Mouse (Mus musculus): ENCODE measurements at regions not wholly inside any gene's neighbourhood (a gene's known extent, or its start where the extent isn't known, plus 50 kb on each side); places are given as distances from the start of the nearest gene placed in this dataset.
"Not testable (repeated sequence)": the region's sequence is repeated elsewhere in the genome, so short reads cannot be mapped to it uniquely, and the experiment has no call there.

DNA sequence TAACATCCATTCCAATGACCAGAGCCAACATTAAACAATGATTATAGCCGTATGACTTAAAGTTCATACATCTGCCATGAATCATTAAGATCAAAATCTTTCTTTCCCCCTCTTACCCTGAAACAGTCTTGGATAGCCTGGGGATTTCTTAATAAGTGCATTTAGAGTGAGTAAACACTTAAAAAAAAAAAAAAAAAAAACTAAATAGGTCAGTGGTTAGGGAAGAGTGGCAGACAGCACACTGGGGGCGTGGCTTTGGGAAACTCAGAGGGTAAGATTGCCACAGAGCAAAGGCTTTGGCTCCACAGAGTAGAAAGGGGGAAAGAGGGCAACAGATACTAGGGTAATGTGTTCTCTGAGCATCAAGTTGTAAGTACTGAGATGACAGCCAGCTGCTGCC is 382.3 kb downstream of the 1190002N15Rik start:
- no peaks in the 10 kb centered on the region for H3K4me1 ChIP-seq (replicated peaks)
- no peak overlapping the region for H3K27ac ChIP-seq (replicated peaks)
- H3K9me3 ChIP-seq, result no peaks in the 10 kb centered on the region
- no peak overlapping the region for H3K9ac ChIP-seq
- no peak overlapping the region for H3K4me3 ChIP-seq
- H3K36me3 ChIP-seq, result no peaks in the 10 kb centered on the region
- 71% methylated on average over 2 of the region's 2 CpGs for WGBS
- H3K4me2 ChIP-seq, result no peak overlapping the region
- no peak for ATAC-seq (ENCODE audit: low FRiP score, low read depth)
- no peaks in the 10 kb centered on the region for H3K27me3 ChIP-seq

DNA sequence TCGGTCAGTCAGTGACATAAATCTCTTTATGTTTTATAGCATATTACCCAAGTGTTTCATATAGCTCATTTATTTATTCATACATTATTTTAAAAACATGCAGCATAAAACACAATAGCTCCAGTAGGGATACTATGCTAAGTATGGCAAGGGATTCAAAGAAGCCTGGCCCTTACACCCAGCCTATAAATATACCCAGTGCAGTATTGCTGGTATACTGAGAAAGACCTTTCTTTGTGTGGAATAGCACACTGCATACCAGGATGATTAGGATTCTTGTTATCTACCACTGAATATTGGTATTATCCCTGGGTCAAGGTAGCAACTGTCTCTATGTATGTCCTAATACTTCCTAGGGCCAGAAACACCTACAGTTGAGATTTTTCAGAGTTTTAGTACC is 389.4 kb downstream of the 1190002N15Rik start:
- Histone ChIP-seq H3K4me2 (no peak overlapping the region), H3K27me3 (no peaks in the 10 kb centered on the region), H3K9ac (no peak overlapping the region), H3K4me1 (replicated peaks) (no peaks in the 10 kb centered on the region), H3K27ac (replicated peaks) (no peak overlapping the region), H3K36me3 (no peaks in the 10 kb centered on the region), H3K4me3 (no peak overlapping the region), H3K9me3 (no peaks in the 10 kb centered on the region)
- WGBS, result 68% methylated on average over 1 of the region's 1 CpGs
- no peak for ATAC-seq (ENCODE audit: low FRiP score, low read depth)

DNA sequence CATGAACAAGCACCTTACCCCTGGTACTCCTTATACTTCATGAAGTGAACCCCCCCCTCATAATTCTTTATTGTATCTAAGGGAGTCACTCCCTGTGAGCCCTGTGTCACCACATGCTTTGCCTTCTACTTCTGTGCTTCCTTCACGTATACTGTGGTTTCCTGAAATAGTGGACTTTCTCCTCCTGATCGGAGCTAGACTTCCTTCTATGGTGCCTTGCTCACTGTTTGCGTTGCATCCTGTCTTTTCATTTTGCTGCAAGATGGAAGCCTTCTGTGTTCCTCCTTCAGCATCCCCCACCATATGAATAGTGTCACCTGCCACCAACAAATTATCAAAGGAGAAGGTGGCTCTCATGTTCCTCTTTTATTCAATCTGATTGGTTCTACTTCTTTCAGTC is 391.1 kb downstream of the 1190002N15Rik start:
- no peak overlapping the region for H3K9ac ChIP-seq
- H3K9me3 ChIP-seq, result no peaks in the 10 kb centered on the region
- H3K4me2 ChIP-seq, result no peak overlapping the region
- H3K4me3 ChIP-seq, result no peak overlapping the region
- H3K4me1 ChIP-seq (replicated peaks), result no peaks in the 10 kb centered on the region
- no peaks in the 10 kb centered on the region for H3K27me3 ChIP-seq
- WGBS, result 93% methylated on average over 3 of the region's 3 CpGs
- ATAC-seq (ENCODE audit: low FRiP score, low read depth), result no peak
- no peaks in the 10 kb centered on the region for H3K36me3 ChIP-seq
- H3K27ac ChIP-seq (replicated peaks), result no peak overlapping the region

DNA sequence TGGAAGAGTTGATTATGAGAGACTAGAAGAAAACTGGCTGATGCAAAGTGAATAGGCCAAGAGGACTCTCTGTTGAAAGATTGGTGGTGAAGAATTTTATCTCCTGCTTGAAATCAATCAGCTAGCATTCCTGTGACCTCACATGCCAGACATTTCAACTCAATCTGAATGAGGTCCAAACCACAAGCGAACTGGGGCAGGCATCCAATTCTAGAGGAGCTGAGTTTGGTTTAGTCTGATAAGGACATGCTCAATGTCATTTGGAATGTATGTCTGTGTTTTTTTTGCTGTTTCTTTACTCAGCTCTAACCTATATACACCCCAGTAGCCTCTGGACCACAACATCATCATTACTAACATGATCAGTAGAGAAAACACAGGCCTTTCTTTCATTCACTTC is 401.4 kb downstream of the 1190002N15Rik start:
- H3K27me3 ChIP-seq, result no peaks in the 10 kb centered on the region
- WGBS, result 79% methylated on average over 1 of the region's 1 CpGs
- H3K4me2 ChIP-seq, result no peak overlapping the region
- no peak for ATAC-seq (ENCODE audit: low FRiP score, low read depth)
- H3K9me3 ChIP-seq, result no peaks in the 10 kb centered on the region
- H3K27ac ChIP-seq (replicated peaks), result no peak overlapping the region
- H3K4me3 ChIP-seq, result no peak overlapping the region
- no peaks in the 10 kb centered on the region for H3K36me3 ChIP-seq
- H3K9ac ChIP-seq, result no peak overlapping the region
- no peaks in the 10 kb centered on the region for H3K4me1 ChIP-seq (replicated peaks)

DNA sequence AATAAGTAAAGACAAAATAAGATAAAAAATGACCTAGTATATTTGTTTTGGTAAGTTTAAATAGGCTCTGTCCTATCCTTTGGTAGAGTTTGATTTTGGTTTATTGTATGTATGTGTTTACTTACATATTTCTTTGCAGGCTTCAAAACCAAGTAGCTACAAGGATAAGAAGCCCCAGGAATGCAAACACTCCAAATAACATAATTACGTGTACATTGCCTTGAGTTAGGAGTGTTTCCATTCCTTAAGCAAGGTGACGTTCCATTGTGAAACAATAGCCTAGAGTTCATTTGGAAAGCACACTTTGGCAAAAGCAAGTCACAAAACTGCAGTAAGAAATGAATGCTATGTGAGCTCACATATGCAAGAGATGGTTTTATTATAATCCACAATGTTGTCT is 404.2 kb downstream of the 1190002N15Rik start:
- Histone ChIP-seq H3K27ac (replicated peaks) (no peak overlapping the region), H3K27me3 (no peaks in the 10 kb centered on the region), H3K4me1 (replicated peaks) (no peaks in the 10 kb centered on the region), H3K36me3 (no peaks in the 10 kb centered on the region), H3K9ac (no peak overlapping the region), H3K9me3 (no peaks in the 10 kb centered on the region), H3K4me3 (no peak overlapping the region), H3K4me2 (no peak overlapping the region)
- no peak for ATAC-seq (ENCODE audit: low FRiP score, low read depth)
- WGBS, result 92% methylated on average over 2 of the region's 2 CpGs

DNA sequence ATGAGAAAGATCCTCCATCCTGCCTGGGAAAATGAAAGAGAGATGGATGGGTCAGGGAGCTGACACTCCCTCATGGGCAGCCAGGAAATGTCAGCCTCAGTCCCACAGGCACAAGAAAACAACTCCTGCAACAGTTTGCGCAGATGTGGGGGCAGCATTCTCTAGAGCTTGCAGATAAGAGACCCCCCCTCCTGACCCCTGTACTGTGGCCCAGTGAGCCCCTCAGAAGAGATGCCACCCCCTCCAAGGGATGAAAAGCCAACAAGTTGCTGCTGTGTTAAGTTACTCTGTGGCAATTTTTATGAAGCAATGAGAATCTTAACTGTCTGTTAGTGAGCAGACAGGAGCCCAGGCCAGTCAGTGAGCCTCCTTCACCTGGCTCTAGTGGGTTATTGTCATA is 406.5 kb downstream of the 1190002N15Rik start:
- Histone ChIP-seq H3K9me3 (no peaks in the 10 kb centered on the region), H3K4me2 (no peak overlapping the region), H3K4me3 (no peak overlapping the region), H3K36me3 (no peaks in the 10 kb centered on the region), H3K27me3 (no peaks in the 10 kb centered on the region), H3K9ac (no peak overlapping the region), H3K4me1 (replicated peaks) (no peaks in the 10 kb centered on the region), H3K27ac (replicated peaks) (no peak overlapping the region)
- ATAC-seq (ENCODE audit: low FRiP score, low read depth), result no peak
- WGBS, result 83% methylated on average over 1 of the region's 1 CpGs

DNA sequence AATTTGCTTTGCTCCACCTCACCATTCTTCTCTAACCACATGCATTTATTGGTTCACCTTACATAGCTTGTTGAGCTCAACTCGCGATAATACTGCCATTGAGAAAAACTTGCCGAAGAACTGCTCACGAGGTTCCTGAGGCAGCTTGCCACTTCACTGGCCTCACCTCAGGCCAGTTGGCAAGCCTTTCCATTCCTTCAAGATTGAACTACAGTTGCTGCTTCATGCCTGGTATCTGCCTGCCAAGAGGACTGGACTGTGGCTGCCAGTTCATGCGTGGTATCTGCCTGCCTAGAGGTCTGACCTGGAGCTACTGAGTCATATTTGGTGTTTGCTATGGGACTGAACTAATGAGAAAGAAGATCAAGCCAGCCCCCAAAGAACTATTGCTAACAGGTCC is 420.9 kb downstream of the 1190002N15Rik start:
- no peaks in the 10 kb centered on the region for H3K36me3 ChIP-seq
- H3K9ac ChIP-seq, result no peak overlapping the region
- no peak overlapping the region for H3K27ac ChIP-seq (replicated peaks)
- H3K4me2 ChIP-seq, result no peak overlapping the region
- H3K4me1 ChIP-seq (replicated peaks), result no peaks in the 10 kb centered on the region
- no peak for ATAC-seq (ENCODE audit: low FRiP score, low read depth)
- no peaks in the 10 kb centered on the region for H3K9me3 ChIP-seq
- no peak overlapping the region for H3K4me3 ChIP-seq
- no peaks in the 10 kb centered on the region for H3K27me3 ChIP-seq
- WGBS, result 87% methylated on average over 5 of the region's 5 CpGs

DNA sequence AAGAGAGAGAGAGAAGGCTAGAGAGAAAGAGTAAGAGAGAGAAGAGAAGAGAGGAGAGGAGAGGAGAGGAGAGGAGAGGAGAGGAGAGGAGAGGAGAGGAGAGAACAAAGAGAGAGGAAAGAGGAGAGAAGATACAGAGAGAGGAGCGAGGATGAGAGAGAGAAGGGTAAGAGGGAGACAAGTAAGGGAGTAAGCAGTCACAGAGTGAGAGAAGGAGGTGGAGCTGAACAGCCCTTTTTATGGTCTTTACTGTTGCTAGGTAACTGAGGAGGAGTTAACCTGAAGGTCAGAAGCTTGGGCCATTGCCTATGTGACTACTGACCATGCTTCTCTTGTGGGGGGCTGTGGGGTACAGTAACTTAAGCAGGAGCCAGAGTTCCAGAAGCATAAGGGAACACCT is 430.2 kb downstream of the 1190002N15Rik start:
- 71% methylated on average over 1 of the region's 1 CpGs for WGBS
- not testable (repeated sequence) for H3K4me3 ChIP-seq; ATAC-seq (ENCODE audit: low FRiP score, low read depth)

DNA sequence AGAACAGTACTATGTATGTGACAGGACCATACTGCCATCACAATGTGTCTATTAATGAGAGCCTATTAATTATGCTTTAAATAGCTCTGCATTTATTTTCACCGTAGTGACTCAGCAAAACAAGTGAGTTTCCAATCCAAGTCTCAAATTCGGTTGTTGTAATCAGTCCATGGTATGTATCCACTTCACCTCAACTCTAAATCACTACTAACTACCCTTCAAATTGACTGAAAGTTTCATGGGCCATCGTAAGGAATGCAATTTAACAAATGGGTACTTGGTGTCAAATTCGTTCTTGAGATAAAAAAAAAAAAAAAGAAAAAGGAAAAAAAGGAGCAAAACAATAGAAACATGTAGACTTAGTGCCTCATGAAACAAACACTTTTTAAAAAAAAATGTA is 433.2 kb downstream of the 1190002N15Rik start:
- no peaks in the 10 kb centered on the region for H3K9me3 ChIP-seq
- no peaks in the 10 kb centered on the region for H3K4me1 ChIP-seq (replicated peaks)
- no peak for ATAC-seq (ENCODE audit: low FRiP score, low read depth)
- H3K27ac ChIP-seq (replicated peaks), result no peak overlapping the region
- H3K27me3 ChIP-seq, result no peaks in the 10 kb centered on the region
- WGBS, result 90% methylated on average over 4 of the region's 4 CpGs
- no peak overlapping the region for H3K9ac ChIP-seq
- no peak overlapping the region for H3K4me3 ChIP-seq
- no peak overlapping the region for H3K4me2 ChIP-seq
- no peaks in the 10 kb centered on the region for H3K36me3 ChIP-seq

More for the DNA sequence above, 430.2 kb downstream of the 1190002N15Rik start:
- not testable (repeated sequence) for H3K4me1 ChIP-seq (replicated peaks); H3K4me2 ChIP-seq; H3K36me3 ChIP-seq; H3K9me3 ChIP-seq; H3K27ac ChIP-seq (replicated peaks); H3K27me3 ChIP-seq; H3K9ac ChIP-seq

DNA sequence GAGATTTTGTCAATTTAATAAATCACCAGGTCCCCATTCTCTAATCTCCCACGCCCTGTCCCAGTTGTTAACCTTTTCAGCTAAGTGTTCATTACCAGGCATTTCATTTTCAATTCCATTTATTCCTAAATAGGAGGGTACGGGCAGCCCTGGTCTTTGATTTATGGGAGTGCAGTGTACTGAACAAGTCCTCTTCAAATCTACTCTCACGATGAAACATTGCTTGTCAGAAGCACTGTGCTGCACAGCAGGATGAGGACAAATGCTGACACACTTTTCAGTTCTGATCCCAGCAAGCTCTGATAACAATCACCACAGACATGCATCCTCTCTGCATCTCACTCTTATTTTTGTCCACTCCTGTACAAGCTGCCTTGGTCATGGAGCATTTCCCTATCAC is 435.9 kb downstream of the 1190002N15Rik start:
- no peak overlapping the region for H3K9ac ChIP-seq
- no peak overlapping the region for H3K4me2 ChIP-seq
- no peaks in the 10 kb centered on the region for H3K36me3 ChIP-seq
- no peaks in the 10 kb centered on the region for H3K9me3 ChIP-seq
- H3K27me3 ChIP-seq, result no peaks in the 10 kb centered on the region
- no peak overlapping the region for H3K4me3 ChIP-seq
- ATAC-seq (ENCODE audit: low FRiP score, low read depth), result no peak
- no peaks in the 10 kb centered on the region for H3K4me1 ChIP-seq (replicated peaks)
- H3K27ac ChIP-seq (replicated peaks), result no peak overlapping the region
- 53% methylated on average over 3 of the region's 3 CpGs for WGBS

DNA sequence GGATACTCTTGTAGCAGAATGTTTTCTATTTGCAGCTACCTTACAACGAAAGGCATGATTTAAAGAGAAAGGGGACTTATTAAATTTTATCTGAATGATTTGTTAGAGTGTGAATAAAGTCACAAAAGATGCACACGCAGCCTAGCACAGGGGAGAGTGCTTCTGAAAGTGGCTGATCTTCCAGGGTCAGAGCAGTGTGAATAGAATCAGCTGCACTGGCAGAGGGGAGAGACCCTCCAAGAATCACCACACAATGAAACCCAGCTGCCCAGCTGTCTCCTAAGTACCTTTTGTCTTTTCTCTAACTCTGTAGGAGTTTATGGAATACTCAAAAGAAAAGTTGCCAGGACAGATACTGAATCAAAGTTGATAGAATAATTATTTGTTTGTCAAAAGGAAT is 443.1 kb downstream of the 1190002N15Rik start:
- Histone ChIP-seq H3K4me3 (no peak overlapping the region), H3K27me3 (no peaks in the 10 kb centered on the region), H3K4me2 (no peak overlapping the region), H3K27ac (replicated peaks) (no peak overlapping the region), H3K9ac (no peak overlapping the region), H3K4me1 (replicated peaks) (no peaks in the 10 kb centered on the region), H3K9me3 (no peaks in the 10 kb centered on the region), H3K36me3 (no peaks in the 10 kb centered on the region)
- no peak for ATAC-seq (ENCODE audit: low FRiP score, low read depth)
- 27% methylated on average over 2 of the region's 2 CpGs for WGBS

DNA sequence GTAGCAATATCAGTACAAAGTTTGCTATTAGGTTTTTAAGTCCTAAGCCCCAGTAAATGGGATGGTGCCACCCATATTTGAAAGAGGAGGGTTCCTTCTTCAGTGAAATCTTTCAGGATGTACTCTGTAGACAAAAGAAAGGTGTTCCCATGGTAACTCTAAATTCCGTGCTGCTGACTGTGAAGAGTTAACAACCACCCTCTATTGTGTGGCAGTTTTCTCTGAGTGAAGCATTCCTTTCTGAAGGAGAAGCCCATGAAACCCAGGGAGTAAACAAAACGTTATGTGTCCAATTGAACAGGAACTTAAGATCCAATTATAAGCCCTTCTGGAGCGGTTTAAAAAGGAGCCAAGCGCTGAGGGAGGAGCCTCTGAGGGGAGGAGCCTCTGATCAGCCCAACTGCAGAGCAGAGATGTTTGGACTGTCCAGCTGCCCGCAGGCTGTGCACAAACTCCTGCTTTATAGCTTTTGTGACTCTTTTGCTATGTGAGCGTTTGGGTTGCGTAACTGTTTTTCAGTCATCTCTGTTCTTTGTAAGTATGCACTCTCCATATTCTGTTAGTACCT is 446.1 kb downstream of the 1190002N15Rik start:
- no peaks in the 10 kb centered on the region for H3K4me1 ChIP-seq (replicated peaks)
- no peak overlapping the region for H3K4me2 ChIP-seq
- H3K27ac ChIP-seq (replicated peaks), result no peak overlapping the region
- H3K9ac ChIP-seq, result no peak overlapping the region
- ATAC-seq (ENCODE audit: low FRiP score, low read depth), result no peak
- no peaks in the 10 kb centered on the region for H3K9me3 ChIP-seq
- no peaks in the 10 kb centered on the region for H3K27me3 ChIP-seq
- H3K4me3 ChIP-seq, result no peak overlapping the region
- WGBS, result 47% methylated on average over 7 of the region's 7 CpGs
- H3K36me3 ChIP-seq, result no peaks in the 10 kb centered on the region

DNA sequence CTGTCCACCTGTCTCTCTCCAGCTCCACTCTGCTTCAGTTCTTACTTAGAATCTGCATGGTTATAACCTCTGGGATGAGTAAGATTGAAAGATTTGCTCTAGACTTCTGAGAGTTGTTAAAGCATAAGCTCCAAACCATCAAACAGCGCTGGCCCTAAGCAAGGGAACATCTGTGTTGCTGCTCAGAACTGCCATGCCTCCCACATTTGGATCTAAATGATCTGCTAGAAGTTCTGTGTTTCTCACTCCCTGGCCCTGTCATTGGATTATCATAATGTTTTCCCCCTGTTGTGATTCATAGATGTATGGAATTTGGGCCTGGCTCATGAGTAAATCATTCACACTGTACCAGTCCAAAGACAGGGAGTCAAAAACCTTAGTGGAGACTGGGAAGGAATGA is 448.1 kb downstream of the 1190002N15Rik start:
- Histone ChIP-seq H3K27ac (replicated peaks) (no peak overlapping the region), H3K27me3 (no peaks in the 10 kb centered on the region), H3K9ac (no peak overlapping the region), H3K4me2 (no peak overlapping the region), H3K9me3 (no peaks in the 10 kb centered on the region), H3K36me3 (no peaks in the 10 kb centered on the region), H3K4me1 (replicated peaks) (no peaks in the 10 kb centered on the region), H3K4me3 (no peak overlapping the region)
- 95% methylated on average over 1 of the region's 1 CpGs for WGBS
- no peak for ATAC-seq (ENCODE audit: low FRiP score, low read depth)
